Mouse (Mus musculus) cortical plate, adult 2 months (tissue): ENCODE measurements at regions not wholly inside any gene's neighbourhood (a gene's known extent, or its start where the extent isn't known, plus 50 kb on each side); places are given as distances from the start of the nearest gene placed in this dataset.

Experiments
- CTCF ChIP-seq: fragments of 200-500 bp; IDR thresholded peaks from 2 replicates; pipeline ENCODE4 v1.5.1; 2011; ENCODE audit warnings: mild to moderate bottlenecking, control low read depth, low read length; ENCODE audit not compliant: insufficient read depth; ENCODE audit errors: extremely low read depth
- POLR2A ChIP-seq: fragments of 200-500 bp; IDR thresholded peaks from 2 replicates; pipeline ENCODE4 v1.6.1; 2011; ENCODE audit warnings: mild to moderate bottlenecking, low read length, control low read depth; ENCODE audit not compliant: insufficient read depth; ENCODE audit errors: extremely low read depth

GRCm38 (mm10) chr9:61618510-61619249 is 246.5 kb downstream of the Tle3 start:
- no peak for TF ChIP-seq POLR2A
- no peak for TF ChIP-seq CTCF
